Mouse (Mus musculus): ENCODE measurements at regions not wholly inside any gene's neighbourhood (a gene's known extent, or its start where the extent isn't known, plus 50 kb on each side); places are given as distances from the start of the nearest gene placed in this dataset.
A peak's percentile ranks its signal among the peaks of the same experiment; 100 is the strongest.

- ATAC-seq = no peak
Measured at GRCm38 (mm10) chr19:16075512-16076086, 57.0 kb upstream of the Gnaq start.

GRCm38 (mm10) chr19:16075026-16075425, 57.6 kb upstream of the Gnaq start:
- no peak for ATAC-seq

- ATAC-seq = no peak
Measured at GRCm38 (mm10) chr19:16067314-16067713, 65.3 kb upstream of the Gnaq start.

- ATAC-seq = no peak
Measured at GRCm38 (mm10) chr19:16064911-16065310, 67.7 kb upstream of the Gnaq start.

GRCm38 (mm10) chr19:16063916-16064580, 68.6 kb upstream of the Gnaq start:
- peak; percentile 85 for ATAC-seq

GRCm38 (mm10) chr19:16063533-16063915, 69.1 kb upstream of the Gnaq start:
- no peak for ATAC-seq

- no peak for ATAC-seq
Measured at GRCm38 (mm10) chr19:16061821-16062220, 70.8 kb upstream of the Gnaq start.

GRCm38 (mm10) chr19:16059026-16059425, 73.6 kb upstream of the Gnaq start:
- ATAC-seq = no peak

- no peak for ATAC-seq
Measured at GRCm38 (mm10) chr19:16050220-16051055, 65.6 kb upstream of the Cep78 start.

- no peak for ATAC-seq
Measured at GRCm38 (mm10) chr19:16049646-16050045, 64.9 kb upstream of the Cep78 start.

- no peak for ATAC-seq
Measured at GRCm38 (mm10) chr19:16046977-16047376, 62.2 kb upstream of the Cep78 start.

GRCm38 (mm10) chr19:16045261-16045660, 60.5 kb upstream of the Cep78 start:
- no peak for ATAC-seq

- no peak for ATAC-seq
Measured at GRCm38 (mm10) chr19:16044169-16044568, 59.4 kb upstream of the Cep78 start.

- no peak for ATAC-seq
Measured at GRCm38 (mm10) chr19:16043007-16043406, 58.2 kb upstream of the Cep78 start.

GRCm38 (mm10) chr19:16041891-16042290, 57.1 kb upstream of the Cep78 start:
- no peak for ATAC-seq

- no peak for ATAC-seq
Measured at GRCm38 (mm10) chr19:16037806-16038205, 53.0 kb upstream of the Cep78 start.

Data from inflammation-experienced regulatory T-cells, adult 6 months (primary cell).